Mouse (Mus musculus) layer of hippocampus, adult 9-11 months (tissue): ENCODE results near the gene Agbl5.

Experiments
- DNase-seq: peaks from one replicate; pipeline ENCODE4 v3.0.0; 2022

Gene Agbl5

GRCm38 (mm10) chr5:30921256-30922033 lies 33.0 kb downstream of the Agbl5 start, which contains the start of gene Khk:
Gene Khk, plus strand, starts transcription at chr5:30921431.
- peak; percentile 82 for DNase-seq

- no peak for DNase-seq
Measured at GRCm38 (mm10) chr5:30922581-30923041, 34.1 kb downstream of the Agbl5 start.

- no peak for DNase-seq
Measured at GRCm38 (mm10) chr5:30923119-30923518, 34.6 kb downstream of the Agbl5 start.

- no peak for DNase-seq
Measured at GRCm38 (mm10) chr5:30924614-30925013, 36.1 kb downstream of the Agbl5 start.

- no peak for DNase-seq
Measured at GRCm38 (mm10) chr5:30925217-30925616, 36.7 kb downstream of the Agbl5 start.

GRCm38 (mm10) chr5:30926073-30926472 lies 37.6 kb downstream of the Agbl5 start:
- no peak for DNase-seq

GRCm38 (mm10) chr5:30927945-30928529 lies 39.5 kb downstream of the Agbl5 start:
- peak; percentile 67 for DNase-seq

- peak; percentile 66 for DNase-seq
Measured at GRCm38 (mm10) chr5:30930121-30930520, 41.6 kb downstream of the Agbl5 start.

- no peak for DNase-seq
Measured at GRCm38 (mm10) chr5:30930846-30931245, 42.4 kb downstream of the Agbl5 start.

- no peak for DNase-seq
Measured at GRCm38 (mm10) chr5:30931378-30931777, 42.9 kb downstream of the Agbl5 start.

GRCm38 (mm10) chr5:30933705-30934104 lies 45.2 kb downstream of the Agbl5 start:
- no peak for DNase-seq

GRCm38 (mm10) chr5:30934725-30935461 lies 46.4 kb downstream of the Agbl5 start:
- no peak for DNase-seq

- no peak for DNase-seq
Measured at GRCm38 (mm10) chr5:30943004-30943403, 54.5 kb downstream of the Agbl5 start.

- no peak for DNase-seq
Measured at GRCm38 (mm10) chr5:30944344-30944743, 55.9 kb downstream of the Agbl5 start.

GRCm38 (mm10) chr5:30944956-30945781 lies 56.7 kb downstream of the Agbl5 start, which contains the start of gene Cgref1:
Gene Cgref1, minus strand, starts transcription at chr5:30945591.
- DNase-seq, result peak; percentile 70

GRCm38 (mm10) chr5:30948620-30949019 lies 60.1 kb downstream of the Agbl5 start:
- no peak for DNase-seq

GRCm38 (mm10) chr5:30949654-30950326 lies 61.3 kb downstream of the Agbl5 start:
- peak; percentile 95 for DNase-seq

- DNase-seq, result no peak
Measured at GRCm38 (mm10) chr5:30950451-30950850, 62.0 kb downstream of the Agbl5 start.

- DNase-seq, result no peak
Measured at GRCm38 (mm10) chr5:30950922-30951321, 62.4 kb downstream of the Agbl5 start.

GRCm38 (mm10) chr5:30951706-30952105 lies 63.2 kb downstream of the Agbl5 start:
- DNase-seq, result no peak

- DNase-seq, result no peak
Measured at GRCm38 (mm10) chr5:30952551-30952950, 64.1 kb downstream of the Agbl5 start.

- no peak for DNase-seq
Measured at GRCm38 (mm10) chr5:30954065-30954464, 65.6 kb downstream of the Agbl5 start.
